Mouse (Mus musculus) heart, postnatal 0 days (tissue): ENCODE results near the gene Rbfox1.

Source experiments
- CTCF ChIP-seq: IDR thresholded peaks from 2 replicates; pipeline ENCODE4 v1.5.1; 2016; ENCODE audit warnings: antibody characterized with exemption, control low read depth, low read depth
- EP300 ChIP-seq: IDR thresholded peaks from 2 replicates; pipeline ENCODE4 v1.6.1; 2016; ENCODE audit warnings: antibody characterized with exemption, low read depth

DNA sequence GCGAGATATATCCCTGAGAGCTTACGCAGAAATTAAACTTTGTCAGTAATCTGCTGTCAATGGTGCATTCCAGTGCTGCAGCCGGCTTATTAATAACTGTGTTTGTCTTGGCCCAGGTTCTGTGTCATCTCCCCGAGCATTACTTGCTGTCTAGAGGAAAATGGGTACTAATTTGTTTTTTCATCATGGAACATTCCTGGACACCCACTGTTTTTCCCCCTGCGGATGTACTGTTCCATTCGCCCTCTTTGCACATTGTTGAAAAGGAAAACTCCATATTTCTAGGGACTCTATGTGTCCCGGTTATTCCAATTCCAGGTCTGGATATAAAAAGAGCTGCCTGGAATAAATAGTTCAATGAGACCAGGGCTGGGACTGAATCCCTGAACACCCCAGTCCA lies 262.8 kb downstream of the Rbfox1 start:
- TF ChIP-seq CTCF (no peak), EP300 (no peak)
